Mouse (Mus musculus): Measurements from ENCODE around the gene Psme2.
A peak's percentile ranks its signal among the peaks of the same experiment; 100 is the strongest.

The Psme2 gene

GRCm38 (mm10) chr14:55596036-55596690, 5.2 kb upstream of the Psme2 start:
- DNase-seq (ENCODE audit: low spot score) = no peak

GRCm38 (mm10) chr14:55592226-55592625, 1.3 kb upstream of the Psme2 start:
- DNase-seq (ENCODE audit: low spot score) = no peak

DNA sequence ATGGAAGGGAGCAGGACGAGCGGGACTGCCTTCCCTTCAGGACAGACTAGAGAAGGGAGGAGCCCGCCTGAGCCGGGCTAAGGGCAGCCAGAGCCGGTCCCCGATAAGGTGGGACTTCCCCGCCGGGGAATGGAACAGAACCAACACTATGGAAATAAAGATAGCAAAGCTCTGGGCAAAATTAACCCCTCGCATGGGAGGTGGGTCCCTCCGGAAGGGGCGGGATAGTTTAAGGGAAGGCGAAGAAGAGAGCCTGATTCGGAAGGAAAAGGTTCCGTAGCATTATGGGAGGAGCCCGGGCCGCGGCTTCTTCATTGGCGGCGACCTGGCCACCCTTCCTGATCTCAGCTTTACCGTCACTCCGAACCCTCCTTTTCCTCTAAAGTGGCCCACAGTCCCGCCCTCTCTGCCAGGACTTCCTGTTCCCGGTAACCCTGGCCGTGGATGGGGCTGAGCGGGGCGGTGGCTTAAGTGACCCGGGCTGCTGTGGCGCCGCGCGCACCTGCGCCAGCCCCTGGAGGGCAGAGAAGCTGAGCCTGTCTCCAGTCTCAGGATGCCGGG, 498 bp upstream of the Psme2 start, which contains the start of gene Rnf31:
Gene Rnf31 (plus strand): TSS at position 378 of the 561 bp plus-strand sequence.
- peak; percentile 97 for DNase-seq (ENCODE audit: low spot score)

GRCm38 (mm10) chr14:55589771-55590448, 1.0 kb downstream of the Psme2 start:
- no peak for DNase-seq (ENCODE audit: low spot score)

DNA sequence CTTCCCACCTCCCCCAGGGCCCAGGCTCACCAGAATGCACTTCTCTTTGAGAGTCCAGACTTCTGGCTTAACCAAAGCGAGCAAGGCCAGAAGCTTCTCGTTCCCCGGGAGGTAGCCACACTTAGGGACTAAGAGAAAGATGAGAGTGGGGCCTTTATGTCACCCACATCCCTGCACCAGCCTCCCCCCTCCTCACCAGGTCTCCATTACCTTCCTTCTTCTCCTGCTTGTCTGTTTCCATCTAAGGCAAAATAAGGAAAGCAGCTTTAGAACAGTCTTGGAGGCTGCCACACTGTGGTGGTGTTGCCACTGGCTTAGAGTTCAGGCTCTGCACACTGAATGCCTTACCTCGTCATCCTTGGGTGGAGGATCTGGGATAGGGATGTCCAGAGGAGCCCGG, 1.6 kb downstream of the Psme2 start:
- DNase-seq (ENCODE audit: low spot score) = no peak

DNA sequence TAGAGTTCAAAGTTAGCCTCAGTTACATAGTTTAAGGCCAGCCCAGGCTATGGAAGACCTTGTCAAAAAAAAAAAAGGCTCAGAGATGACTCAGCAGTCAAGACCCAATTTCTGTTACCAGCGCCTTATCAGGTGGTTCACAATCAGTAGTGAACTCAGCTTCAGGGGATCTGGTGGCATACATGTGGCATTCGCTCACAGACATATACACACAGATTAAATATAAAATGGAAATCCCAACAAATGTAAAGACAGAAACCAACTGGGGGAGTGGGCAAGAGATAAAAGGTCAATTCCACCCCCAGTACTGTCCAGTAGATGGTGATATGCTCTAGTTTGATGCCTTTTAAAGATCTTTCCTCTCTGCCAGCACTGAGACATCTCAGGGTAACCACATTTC, 4.8 kb downstream of the Psme2 start:
- DNase-seq (ENCODE audit: low spot score) = no peak

DNA sequence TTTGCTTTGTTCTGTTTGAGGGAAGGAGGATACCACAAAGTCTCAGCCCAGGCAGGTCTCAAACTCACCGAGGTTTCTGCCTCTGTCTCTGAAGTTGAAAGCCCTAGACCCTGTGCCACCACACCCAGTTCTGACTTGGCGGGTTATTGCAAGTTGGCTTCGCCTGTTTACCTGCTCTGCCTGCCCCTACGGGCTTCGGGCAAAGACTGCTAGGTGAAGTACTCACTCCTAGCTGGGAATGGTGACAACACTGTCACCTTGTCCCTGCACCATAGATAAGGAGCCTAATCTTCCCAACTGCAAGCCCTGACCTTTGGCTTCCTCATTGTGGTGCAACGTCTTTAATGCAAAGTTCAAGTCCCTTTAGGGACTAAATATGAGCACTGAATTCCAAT, 5.3 kb downstream of the Psme2 start:
- no peak for DNase-seq (ENCODE audit: low spot score)

- peak; percentile 80 for DNase-seq (ENCODE audit: low spot score)
Measured at GRCm38 (mm10) chr14:55584702-55585565, 6.0 kb downstream of the Psme2 start, which contains the start of gene Emc9. TSS of gene Emc9 (minus strand) at chr14:55585302.

GRCm38 (mm10) chr14:55584303-55584701, 6.6 kb downstream of the Psme2 start:
- DNase-seq (ENCODE audit: low spot score) = no peak

- DNase-seq (ENCODE audit: low spot score) = no peak
Measured at GRCm38 (mm10) chr14:55581981-55582681, 8.8 kb downstream of the Psme2 start.

- DNase-seq (ENCODE audit: low spot score) = no peak
Measured at GRCm38 (mm10) chr14:55580731-55581130, 10.2 kb downstream of the Psme2 start.

- DNase-seq (ENCODE audit: low spot score) = no peak
Measured at GRCm38 (mm10) chr14:55579511-55580496, 11.1 kb downstream of the Psme2 start.

GRCm38 (mm10) chr14:55578668-55579269, 12.1 kb downstream of the Psme2 start:
- peak; percentile 12 for DNase-seq (ENCODE audit: low spot score)

GRCm38 (mm10) chr14:55577871-55578667, 12.8 kb downstream of the Psme2 start, which contains the start of gene Psme1:
TSS of gene Psme1 (plus strand) at chr14:55578123.
- DNase-seq (ENCODE audit: low spot score) = peak; percentile 87

- no peak for DNase-seq (ENCODE audit: low spot score)
Measured at GRCm38 (mm10) chr14:55576376-55576775, 14.5 kb downstream of the Psme2 start.

DNA sequence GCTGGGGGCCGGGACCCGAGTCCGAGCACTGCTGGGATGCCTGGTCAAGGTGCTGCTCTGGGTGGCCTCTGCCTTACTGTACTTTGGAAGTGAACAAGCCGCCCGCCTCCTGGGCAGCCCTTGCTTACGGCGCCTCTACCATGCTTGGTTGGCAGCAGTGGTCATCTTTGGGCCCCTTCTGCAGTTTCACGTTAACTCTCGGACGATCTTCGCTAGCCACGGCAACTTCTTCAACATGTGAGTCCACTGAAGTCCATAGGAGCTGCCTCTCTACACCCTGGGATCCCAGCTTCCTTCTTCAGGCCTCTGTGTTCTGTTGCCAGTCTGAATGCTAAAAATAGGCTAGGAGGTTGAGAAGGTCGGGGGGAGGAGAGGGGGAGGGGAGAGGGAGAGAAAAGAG, 15.2 kb downstream of the Psme2 start:
- DNase-seq (ENCODE audit: low spot score) = no peak

GRCm38 (mm10) chr14:55575302-55575701, 15.6 kb downstream of the Psme2 start, which contains the start of gene Fitm1:
TSS of gene Fitm1 (plus strand) at chr14:55575617.
- no peak for DNase-seq (ENCODE audit: low spot score)

GRCm38 (mm10) chr14:55571760-55572159, 19.2 kb downstream of the Psme2 start:
- no peak for DNase-seq (ENCODE audit: low spot score)

DNA sequence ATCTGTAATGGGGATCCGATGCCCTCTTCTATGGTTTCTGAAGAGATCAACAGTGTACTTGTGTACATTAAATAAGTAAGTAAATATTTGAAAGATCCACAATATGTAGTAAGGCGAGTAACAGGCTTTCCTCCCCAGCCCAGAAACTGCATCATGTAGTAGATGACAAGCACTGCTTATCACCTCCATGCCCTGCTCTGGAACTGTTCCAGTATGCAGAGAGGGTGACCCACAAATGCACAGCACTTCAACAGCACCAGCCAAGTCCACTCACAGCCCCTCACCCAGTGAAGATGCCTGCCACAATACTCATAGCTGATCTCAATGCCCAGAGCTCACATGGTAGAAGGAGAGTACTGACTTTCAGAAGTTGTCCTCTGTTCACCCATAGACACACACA, 20.3 kb downstream of the Psme2 start:
- DNase-seq (ENCODE audit: low spot score) = no peak

Measured in embryo, embryonic 10.5 days (tissue).